Mouse (Mus musculus) brain, embryonic 14.5 days (tissue): ENCODE results near the gene Slc5a2.

Experiments used
- CTCF ChIP-seq: fragments of 200-500 bp; IDR thresholded peaks from 2 replicates; pipeline ENCODE4 v1.5.1; 2012; ENCODE audit warnings: inconsistent platforms, mild to moderate bottlenecking, moderate library complexity, borderline replicate concordance; ENCODE audit not compliant: insufficient read depth, insufficient read length; ENCODE audit errors: extremely low read depth
- POLR2A ChIP-seq: fragments of 200-500 bp; IDR thresholded peaks from 2 replicates; pipeline ENCODE4 v1.6.1; 2012; ENCODE audit warnings: mild to moderate bottlenecking, inconsistent platforms, borderline replicate concordance; ENCODE audit not compliant: poor library complexity, insufficient read depth, insufficient read length, severe bottlenecking; ENCODE audit errors: extremely low read depth

DNA sequence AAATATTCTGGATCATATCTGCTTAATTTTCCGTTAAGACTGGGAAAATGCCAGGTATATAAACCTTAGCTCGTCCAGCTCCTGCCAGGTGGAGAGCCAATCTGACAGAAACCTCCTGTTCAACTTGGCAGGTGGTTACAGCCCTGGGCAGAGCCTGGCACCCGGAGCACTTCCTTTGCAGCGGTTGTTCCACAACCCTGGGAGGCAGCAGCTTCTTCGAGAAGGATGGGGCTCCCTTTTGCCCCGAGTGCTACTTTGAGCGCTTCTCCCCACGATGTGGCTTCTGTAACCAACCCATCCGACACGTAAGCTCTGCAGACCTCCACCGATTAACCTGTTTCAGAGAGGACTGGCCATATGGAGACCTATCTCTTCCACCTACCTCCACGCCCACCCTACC, 13.5 kb upstream of the Slc5a2 start:
- TF ChIP-seq POLR2A: no peak
- no peak for TF ChIP-seq CTCF
